Mouse (Mus musculus) cortical plate, adult 2 months (tissue): Measurements from ENCODE around the gene Surf6.

Experiments
- CTCF ChIP-seq: fragments of 200-500 bp; IDR thresholded peaks from 2 replicates; pipeline ENCODE4 v1.5.1; 2011; ENCODE audit warnings: mild to moderate bottlenecking, control low read depth, low read length; ENCODE audit not compliant: insufficient read depth; ENCODE audit errors: extremely low read depth
- POLR2A ChIP-seq: fragments of 200-500 bp; IDR thresholded peaks from 2 replicates; pipeline ENCODE4 v1.6.1; 2011; ENCODE audit warnings: mild to moderate bottlenecking, low read length, control low read depth; ENCODE audit not compliant: insufficient read depth; ENCODE audit errors: extremely low read depth

- TF ChIP-seq CTCF (no peak), POLR2A (no peak)
Measured at GRCm38 (mm10) chr2:26919684-26920083, 17.0 kb upstream of the Surf6 start.
